Mouse (Mus musculus) urinary bladder, postnatal 14 days (tissue): ENCODE results near the gene Adgrg1.

ENCODE experiments used
- DNase-seq: peaks from one replicate; pipeline ENCODE4 v3.0.0; 2021; ENCODE audit warnings: low spot score

Gene Adgrg1

GRCm38 (mm10) chr8:95041883-95042784, 67.6 kb downstream of the Adgrg1 start:
- no peak for DNase-seq

GRCm38 (mm10) chr8:95044811-95045210, 70.3 kb downstream of the Adgrg1 start:
- DNase-seq: no peak

GRCm38 (mm10) chr8:95046982-95047381, 72.4 kb downstream of the Adgrg1 start:
- no peak for DNase-seq

- DNase-seq: no peak
Observed at GRCm38 (mm10) chr8:95047884-95048680, 73.5 kb downstream of the Adgrg1 start.

- no peak for DNase-seq
Observed at GRCm38 (mm10) chr8:95049636-95050035, 75.1 kb downstream of the Adgrg1 start.

GRCm38 (mm10) chr8:95054438-95054837, 79.9 kb downstream of the Adgrg1 start:
- DNase-seq: no peak

GRCm38 (mm10) chr8:95054927-95055510, 80.5 kb downstream of the Adgrg1 start, which contains the start of gene Drc7:
Drc7 (plus strand) TSS chr8:95055103.
- DNase-seq: no peak

GRCm38 (mm10) chr8:95056414-95056813, 81.9 kb downstream of the Adgrg1 start:
- no peak for DNase-seq

GRCm38 (mm10) chr8:95058661-95059060, 84.1 kb downstream of the Adgrg1 start:
- DNase-seq: no peak

GRCm38 (mm10) chr8:95059812-95060533, 85.4 kb downstream of the Adgrg1 start:
- DNase-seq: no peak
